Mouse (Mus musculus): ENCODE data around the gene Cd300lg. TPM values are rescaled to one million over a fixed set of nuclear protein-coding genes. Genes with fewer than 3 reads are reported as not detected.

Gene Cd300lg
- polyA plus RNA-seq, 1 experiment from 2014 or later, result 0.64 TPM

GRCm38 (mm10) chr11:102084159-102084558 is 42.9 kb downstream of the Cd300lg start:
- Histone ChIP-seq H3K4me2 (no peak overlapping the region), H3K27ac (replicated peaks) (no peak overlapping the region), H3K27me3 (replicated peaks) (no peaks in the 10 kb centered on the region), H3K9me3 (replicated peaks) (no peaks in the 10 kb centered on the region), H3K9ac (replicated peaks) (no peak overlapping the region), H3K4me3 (replicated peaks) (no peak overlapping the region), H3K36me3 (peaks cover 16% of the 10 kb centered on the region), H3K4me1 (peaks cover 46% of the 10 kb centered on the region)
- ATAC-seq (ENCODE audit: low FRiP score), result no peak
- 64% methylated on average over 7 of the region's 7 CpGs for WGBS

GRCm38 (mm10) chr11:102086331-102086730 is 45.0 kb downstream of the Cd300lg start:
- H3K36me3 ChIP-seq, result peaks cover 7% of the 10 kb centered on the region; the same call in 1 of the 2 replicates
- peak overlapping the region; percentile 80 for H3K4me3 ChIP-seq (replicated peaks)
- H3K9me3 ChIP-seq (replicated peaks), result no peaks in the 10 kb centered on the region
- WGBS, result 3% methylated on average over 3 of the region's 3 CpGs
- peak overlapping the region; percentile 97 for H3K27ac ChIP-seq (replicated peaks)
- peaks cover 50% of the 10 kb centered on the region for H3K4me1 ChIP-seq
- peak overlapping the region; percentile 82 for H3K9ac ChIP-seq (replicated peaks)
- no peaks in the 10 kb centered on the region for H3K27me3 ChIP-seq (replicated peaks)
- peak overlapping the region; percentile 85 for H3K4me2 ChIP-seq
- ATAC-seq (ENCODE audit: low FRiP score), result no peak

GRCm38 (mm10) chr11:102087081-102087751 is 45.9 kb downstream of the Cd300lg start:
- Histone ChIP-seq H3K27me3 (replicated peaks) (no peaks in the 10 kb centered on the region), H3K36me3 (peaks cover 7% of the 10 kb centered on the region; the same call in 1 of the 2 replicates), H3K4me1 (peaks cover 41% of the 10 kb centered on the region), H3K4me3 (replicated peaks) (peak overlapping the region; percentile 80), H3K9ac (replicated peaks) (peak overlapping the region; percentile 82), H3K4me2 (peak overlapping the region; percentile 85), H3K9me3 (replicated peaks) (no peaks in the 10 kb centered on the region), H3K27ac (replicated peaks) (peak overlapping the region; percentile 97)
- WGBS, result under 1% methylated on average over 38 of the region's 39 CpGs
- ATAC-seq (ENCODE audit: low FRiP score), result peak; percentile 86

- no peaks in the 10 kb centered on the region for H3K9me3 ChIP-seq (replicated peaks)
- peak; percentile 62 for ATAC-seq (ENCODE audit: low FRiP score)
- H3K27me3 ChIP-seq (replicated peaks), result no peaks in the 10 kb centered on the region
- peak within 1 kb of the TSS; percentile 80 for H3K4me3 ChIP-seq (replicated peaks)
- under 1% methylated on average over 49 of the region's 49 CpGs for WGBS
- H3K9ac ChIP-seq (replicated peaks), result peak within 1 kb of the TSS; percentile 82
- peak within 1 kb of the TSS; percentile 97 for H3K27ac ChIP-seq (replicated peaks)
- H3K4me1 ChIP-seq, result peaks cover 32% of the 10 kb centered on the region
- H3K4me2 ChIP-seq, result peak within 1 kb of the TSS; percentile 85
- peaks cover 7% of the 10 kb centered on the region; the same call in 1 of the 2 replicates for H3K36me3 ChIP-seq
Observed at GRCm38 (mm10) chr11:102087931-102088898, 46.9 kb downstream of the Cd300lg start, which contains the start of gene Mpp2. Gene Mpp2 (minus strand): TSS chr11:102088515.

- peak overlapping the region; percentile 80 for H3K4me3 ChIP-seq (replicated peaks)
- ATAC-seq (ENCODE audit: low FRiP score), result peak; percentile 54
- under 1% methylated on average over 20 of the region's 20 CpGs for WGBS
- H3K27ac ChIP-seq (replicated peaks), result peak overlapping the region; percentile 97
- H3K4me1 ChIP-seq, result peaks cover 26% of the 10 kb centered on the region
- H3K9ac ChIP-seq (replicated peaks), result peak overlapping the region; percentile 82
- peaks cover 7% of the 10 kb centered on the region; the same call in 1 of the 2 replicates for H3K36me3 ChIP-seq
- no peaks in the 10 kb centered on the region for H3K27me3 ChIP-seq (replicated peaks)
- H3K9me3 ChIP-seq (replicated peaks), result no peaks in the 10 kb centered on the region
- peak overlapping the region; percentile 85 for H3K4me2 ChIP-seq
Observed at GRCm38 (mm10) chr11:102089088-102089808, 47.9 kb downstream of the Cd300lg start.

GRCm38 (mm10) chr11:102095676-102096075 is 54.4 kb downstream of the Cd300lg start:
- Histone ChIP-seq H3K9ac (replicated peaks) (no peak overlapping the region), H3K4me3 (replicated peaks) (no peak overlapping the region), H3K9me3 (replicated peaks) (no peaks in the 10 kb centered on the region), H3K27ac (replicated peaks) (no peak overlapping the region), H3K4me2 (no peak overlapping the region), H3K27me3 (replicated peaks) (0 out of 2 replicates have a peak, but pooled peaks cover 9% of the 10 kb centered on the region), H3K4me1 (peaks cover 16% of the 10 kb centered on the region), H3K36me3 (no peaks in the 10 kb centered on the region)
- ATAC-seq (ENCODE audit: low FRiP score), result no peak
- 90% methylated on average over 3 of the region's 3 CpGs for WGBS

GRCm38 (mm10) chr11:102096446-102096845 is 55.1 kb downstream of the Cd300lg start:
- H3K4me2 ChIP-seq, result peak overlapping the region; percentile 58
- no peak overlapping the region; the same call in 1 of the 2 replicates for H3K27ac ChIP-seq (replicated peaks)
- H3K27me3 ChIP-seq (replicated peaks), result peaks cover 14% of the 10 kb centered on the region
- peaks cover 16% of the 10 kb centered on the region for H3K4me1 ChIP-seq
- ATAC-seq (ENCODE audit: low FRiP score), result no peak
- 75% methylated on average over 5 of the region's 5 CpGs for WGBS
- no peaks in the 10 kb centered on the region for H3K9me3 ChIP-seq (replicated peaks)
- no peak overlapping the region for H3K9ac ChIP-seq (replicated peaks)
- no peaks in the 10 kb centered on the region for H3K36me3 ChIP-seq
- peak overlapping the region; percentile 28; the same call in 1 of the 2 replicates for H3K4me3 ChIP-seq (replicated peaks)

- Histone ChIP-seq H3K36me3 (no peaks in the 10 kb centered on the region), H3K9me3 (replicated peaks) (no peaks in the 10 kb centered on the region), H3K27ac (replicated peaks) (no peak overlapping the region; the same call in 1 of the 2 replicates), H3K4me3 (replicated peaks) (peak overlapping the region; percentile 28), H3K4me2 (peak overlapping the region; percentile 58), H3K27me3 (replicated peaks) (peaks cover 18% of the 10 kb centered on the region), H3K9ac (replicated peaks) (0 out of 2 replicates have a peak overlapping the region, but pooled peaks have one; percentile 30), H3K4me1 (peaks cover 16% of the 10 kb centered on the region)
- peak; percentile 90 for ATAC-seq (ENCODE audit: low FRiP score)
- 7% methylated on average over 17 of the region's 18 CpGs for WGBS
Observed at GRCm38 (mm10) chr11:102096887-102097391, 55.6 kb downstream of the Cd300lg start.

- no peaks in the 10 kb centered on the region for H3K9me3 ChIP-seq (replicated peaks)
- no peak within 1 kb of the TSS for H3K4me3 ChIP-seq (replicated peaks)
- 80% methylated on average over 4 of the region's 4 CpGs for WGBS
- no peaks in the 10 kb centered on the region for H3K36me3 ChIP-seq
- peaks cover 16% of the 10 kb centered on the region for H3K4me1 ChIP-seq
- peaks cover 55% of the 10 kb centered on the region for H3K27me3 ChIP-seq (replicated peaks)
- no peak within 1 kb of the TSS for H3K9ac ChIP-seq (replicated peaks)
- no peak for ATAC-seq (ENCODE audit: low FRiP score)
- H3K27ac ChIP-seq (replicated peaks), result no peak within 1 kb of the TSS
- no peak within 1 kb of the TSS for H3K4me2 ChIP-seq
Observed at GRCm38 (mm10) chr11:102101219-102101618, 59.9 kb downstream of the Cd300lg start, which contains the start of gene Ppy. Gene Ppy (minus strand): TSS chr11:102101319.

GRCm38 (mm10) chr11:102102485-102103258 is 61.4 kb downstream of the Cd300lg start:
- Histone ChIP-seq H3K4me1 (peaks cover 4% of the 10 kb centered on the region), H3K4me2 (no peak overlapping the region), H3K36me3 (no peaks in the 10 kb centered on the region), H3K9ac (replicated peaks) (no peak overlapping the region), H3K27ac (replicated peaks) (no peak overlapping the region), H3K9me3 (replicated peaks) (no peaks in the 10 kb centered on the region), H3K4me3 (replicated peaks) (no peak overlapping the region), H3K27me3 (replicated peaks) (peaks cover 68% of the 10 kb centered on the region)
- 20% methylated on average over 17 of the region's 17 CpGs for WGBS
- ATAC-seq (ENCODE audit: low FRiP score), result no peak
